Mouse (Mus musculus) forebrain, postnatal 0 days (tissue): ENCODE results near the gene Gprc5b. TPM values are rescaled to one million over a fixed set of nuclear protein-coding genes. Genes with fewer than 3 reads are reported as not detected.
A peak's percentile ranks its signal among the peaks of the same experiment; 100 is the strongest.

Experiments
- ATAC-seq: fragments of 200-750 bp; cut with Nextera tagmentation; 2 replicates; pipeline ENCODE4 v1.8.0; 2017; ENCODE audit warnings: mild to moderate bottlenecking, moderate library complexity
- DNase-seq: peaks from one replicate; pipeline ENCODE4 v3.0.0-alpha.2; 2015
- H3K27ac ChIP-seq: fragments of 300-500 bp; sonication (generic); 2 replicates; pipeline ENCODE4 v1.5.1; 2014; ENCODE audit warnings: low read depth, mild to moderate bottlenecking, antibody characterized with exemption, low read length, moderate library complexity, mixed read lengths
- H3K27me3 ChIP-seq: fragments of 300-500 bp; sonication (generic); 2 replicates; pipeline ENCODE4 v1.6.1; 2014; ENCODE audit warnings: mild to moderate bottlenecking, low read length, mixed read lengths; ENCODE audit not compliant: insufficient read depth
- H3K36me3 ChIP-seq: fragments of 300-500 bp; sonication (generic); 2 replicates; pipeline ENCODE4 v1.6.1; 2014; ENCODE audit warnings: mild to moderate bottlenecking, moderate library complexity; ENCODE audit not compliant: insufficient read depth
- H3K4me1 ChIP-seq: fragments of 300-500 bp; sonication (generic); 2 replicates; pipeline ENCODE4 v1.6.1; 2014; ENCODE audit warnings: antibody characterized with exemption; ENCODE audit not compliant: insufficient read depth
- H3K4me2 ChIP-seq: fragments of 300-500 bp; sonication (generic); 2 replicates; pipeline ENCODE4 v1.6.1; 2014; ENCODE audit warnings: low read depth, mild to moderate bottlenecking, moderate library complexity
- H3K4me3 ChIP-seq: fragments of 300-500 bp; sonication (generic); 2 replicates; pipeline ENCODE4 v1.5.1; 2014; ENCODE audit warnings: low read depth, low read length, mixed read lengths
- H3K9ac ChIP-seq: fragments of 300-500 bp; sonication (generic); 2 replicates; pipeline ENCODE4 v1.6.1; 2014; ENCODE audit warnings: mild to moderate bottlenecking
- H3K9me3 ChIP-seq: fragments of 300-500 bp; sonication (generic); 2 replicates; pipeline ENCODE4 v1.6.1; 2016; ENCODE audit warnings: low read length
- CTCF ChIP-seq: sonication (generic); IDR thresholded peaks from 2 replicates; pipeline ENCODE4 v1.5.1; 2016; ENCODE audit warnings: antibody characterized with exemption, control low read depth, low read depth
- WGBS: fragments of 180-500 bp; shearing (Covaris S2); extraction: QIAGEN DNeasy Blood & Tissue Kit; methylation state at CpG from one replicate; pipeline ENCODE4 v1.1.7; 2014; 5-methylcytosine and 5-hydroxymethylcytosine counted together
- polyA plus RNA-seq: library from polyadenylated mRNA; unstranded; fragments of >200 nt; fragmentation: Nextera tagmentation; extraction: Ambion mirVana; gene quantifications from 2 replicates; pipeline ENCODE4 v1.2.1, GENCODE M21; 2015
- total RNA-seq: library from RNA; depleted of rRNA; stranded (reverse); fragments of >200 nt; gene quantifications from 2 replicates; pipeline ENCODE4 v1.2.3, GENCODE M21; 2014

The Gprc5b gene
- total and polyA plus RNA-seq, 2 experiments from 2014 or later, result 6.9 to 34.0 TPM

DNA sequence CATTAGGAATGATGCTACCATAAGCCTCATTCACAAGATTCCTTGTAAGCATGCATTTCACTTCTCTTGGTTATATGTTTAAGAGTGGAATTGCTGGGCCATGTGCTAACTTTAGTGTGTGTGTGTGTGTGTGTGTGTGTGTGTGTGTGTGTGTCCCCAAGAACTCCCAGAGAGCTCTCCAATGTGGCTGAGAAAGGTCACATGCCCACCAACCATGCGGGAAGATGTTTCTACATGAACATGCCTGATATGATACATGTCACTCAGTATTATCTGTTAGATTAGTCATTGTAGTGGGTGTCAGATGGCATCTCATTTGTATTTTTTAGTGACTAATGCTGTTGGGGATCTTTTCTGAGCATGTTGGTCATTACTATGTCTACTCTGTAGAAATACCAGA, 40.0 kb downstream of the Gprc5b start:
- WGBS, result 94% methylated on average over 1 of the region's 1 CpGs
- Histone ChIP-seq H3K9ac (no peak overlapping the region), H3K9me3 (no peaks in the 10 kb centered on the region), H3K4me1 (no peaks in the 10 kb centered on the region), H3K36me3 (no peaks in the 10 kb centered on the region), H3K27me3 (no peaks in the 10 kb centered on the region), H3K27ac (no peak overlapping the region), H3K4me2 (no peak overlapping the region), H3K4me3 (no peak overlapping the region)
- no peak for ATAC-seq
- no peak for TF ChIP-seq CTCF
- DNase-seq, result no peak

DNA sequence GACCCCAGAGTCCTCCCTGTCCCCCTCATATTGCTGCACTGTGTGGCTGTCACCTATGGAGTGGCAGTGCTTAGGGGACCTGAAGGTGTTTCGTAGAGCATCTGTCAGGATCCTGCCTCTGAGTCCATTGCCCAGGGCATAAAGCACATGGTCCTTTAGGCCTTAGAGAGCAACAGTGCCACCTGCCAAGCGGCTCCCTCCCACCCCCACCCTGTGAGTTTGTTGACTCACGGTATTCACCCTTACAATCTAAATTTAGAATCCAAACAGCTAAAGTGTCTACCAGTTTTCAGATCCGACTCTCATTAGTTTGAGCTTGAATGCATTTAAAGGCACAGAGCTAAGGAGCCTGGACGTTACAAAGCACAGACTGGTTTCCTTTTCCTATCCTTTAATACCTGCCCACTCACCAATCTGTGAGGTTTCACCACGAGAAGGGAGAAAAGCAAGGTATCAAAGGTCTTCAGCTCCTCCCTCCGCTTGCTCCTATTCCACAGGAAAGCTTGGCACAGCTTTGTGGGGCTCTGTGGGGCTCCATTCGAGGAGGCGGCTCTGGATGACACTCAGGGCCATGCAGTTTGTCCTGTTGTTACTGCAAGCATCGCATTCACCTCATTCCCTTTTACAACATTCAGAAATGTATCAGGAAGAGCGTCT, 41.3 kb downstream of the Gprc5b start:
- TF ChIP-seq CTCF, result no peak
- Histone ChIP-seq H3K36me3 (no peaks in the 10 kb centered on the region), H3K4me1 (no peaks in the 10 kb centered on the region), H3K4me3 (no peak overlapping the region), H3K27ac (no peak overlapping the region), H3K9me3 (no peaks in the 10 kb centered on the region), H3K4me2 (no peak overlapping the region), H3K27me3 (no peaks in the 10 kb centered on the region), H3K9ac (no peak overlapping the region)
- 48% methylated on average over 11 of the region's 11 CpGs for WGBS
- no peak for DNase-seq
- ATAC-seq, result peak; percentile 42

DNA sequence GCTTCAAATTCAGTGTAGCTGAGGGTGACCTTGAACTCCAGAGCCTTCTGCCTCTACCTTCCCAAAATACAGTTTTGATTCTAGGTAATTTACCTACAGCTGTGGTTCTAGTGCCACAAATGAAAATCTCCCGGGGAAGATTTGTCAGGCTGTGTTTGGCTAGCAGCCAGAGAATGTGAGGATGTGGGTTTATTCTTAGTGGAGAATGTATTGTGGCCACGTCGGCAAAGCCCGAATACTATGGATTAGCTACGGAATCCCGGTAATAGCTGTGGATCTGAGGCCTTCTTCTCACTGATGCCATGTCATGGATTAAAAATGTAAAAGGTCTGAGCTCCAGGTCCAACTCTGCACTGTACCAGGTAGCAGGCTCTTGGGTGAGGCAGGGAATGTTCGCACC, 45.3 kb downstream of the Gprc5b start:
- 42% methylated on average over 7 of the region's 7 CpGs for WGBS
- H3K9ac ChIP-seq, result no peak overlapping the region
- H3K4me1 ChIP-seq, result no peaks in the 10 kb centered on the region
- H3K4me2 ChIP-seq, result no peak overlapping the region
- no peaks in the 10 kb centered on the region for H3K9me3 ChIP-seq
- TF ChIP-seq CTCF, result no peak
- H3K27ac ChIP-seq, result no peak overlapping the region
- no peaks in the 10 kb centered on the region for H3K27me3 ChIP-seq
- no peak for ATAC-seq
- DNase-seq, result no peak
- H3K4me3 ChIP-seq, result no peak overlapping the region
- no peaks in the 10 kb centered on the region for H3K36me3 ChIP-seq

DNA sequence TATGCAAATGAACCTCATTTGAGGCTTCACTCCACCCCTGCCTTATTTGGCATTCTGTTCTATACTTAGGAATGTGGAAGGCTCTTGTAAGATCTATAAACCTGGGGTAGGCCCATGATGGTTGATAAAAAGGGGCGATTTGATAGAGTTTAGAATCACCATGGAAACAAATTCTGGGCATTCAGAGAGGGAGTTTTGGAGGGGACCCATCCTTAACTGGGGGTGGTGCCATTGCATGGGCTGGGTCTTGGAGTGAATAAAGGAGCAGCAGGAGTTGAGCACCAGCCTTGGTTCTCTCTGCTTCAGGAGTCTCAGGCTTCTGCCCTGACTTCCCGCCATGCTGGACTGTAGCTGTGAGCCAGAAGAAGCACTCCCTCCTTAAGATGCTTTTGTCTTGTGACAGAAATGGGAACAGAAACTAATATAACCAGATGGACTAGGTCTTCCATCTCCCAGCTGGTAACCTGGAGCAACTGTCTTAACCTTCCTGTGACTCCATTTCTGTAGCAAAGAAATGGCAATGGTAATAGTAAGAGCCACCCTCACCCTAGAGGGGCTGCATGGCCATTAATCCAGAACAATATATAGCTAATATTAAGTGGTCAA, 46.2 kb downstream of the Gprc5b start:
- Histone ChIP-seq H3K27ac (no peak overlapping the region), H3K4me3 (no peak overlapping the region), H3K36me3 (no peaks in the 10 kb centered on the region), H3K9ac (no peak overlapping the region), H3K4me1 (no peaks in the 10 kb centered on the region), H3K4me2 (no peak overlapping the region), H3K27me3 (no peaks in the 10 kb centered on the region), H3K9me3 (no peaks in the 10 kb centered on the region)
- WGBS, result 34% methylated on average over 2 of the region's 2 CpGs
- no peak for TF ChIP-seq CTCF
- peak; percentile 53 for ATAC-seq
- peak; percentile 27 for DNase-seq

DNA sequence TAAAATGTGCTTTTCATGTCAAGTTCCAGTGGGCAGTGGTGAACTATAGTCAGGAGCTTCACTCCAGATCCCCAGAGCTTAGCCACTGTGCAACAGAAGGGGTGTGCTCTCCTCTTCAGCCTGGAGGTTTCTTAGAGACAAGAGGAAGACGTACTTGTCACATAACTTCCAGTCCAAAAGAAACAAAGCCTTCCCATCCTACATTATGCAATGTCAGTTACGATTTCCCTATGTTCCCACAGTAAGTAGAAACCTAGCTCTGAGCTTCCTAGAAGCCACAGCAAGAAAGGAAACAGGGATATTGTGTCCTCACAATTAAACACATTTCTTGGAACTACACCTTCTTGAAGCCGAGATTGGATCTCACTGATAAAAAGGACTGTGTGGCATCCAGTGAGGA, 47.8 kb downstream of the Gprc5b start:
- ATAC-seq (no peak), DNase-seq (no peak)
- TF ChIP-seq CTCF, result no peak
- Histone ChIP-seq H3K9ac (no peak overlapping the region), H3K36me3 (no peaks in the 10 kb centered on the region), H3K27me3 (no peaks in the 10 kb centered on the region), H3K27ac (no peak overlapping the region), H3K4me3 (no peak overlapping the region), H3K4me2 (no peak overlapping the region), H3K4me1 (no peaks in the 10 kb centered on the region), H3K9me3 (no peaks in the 10 kb centered on the region)
- 66% methylated on average over 3 of the region's 3 CpGs for WGBS

DNA sequence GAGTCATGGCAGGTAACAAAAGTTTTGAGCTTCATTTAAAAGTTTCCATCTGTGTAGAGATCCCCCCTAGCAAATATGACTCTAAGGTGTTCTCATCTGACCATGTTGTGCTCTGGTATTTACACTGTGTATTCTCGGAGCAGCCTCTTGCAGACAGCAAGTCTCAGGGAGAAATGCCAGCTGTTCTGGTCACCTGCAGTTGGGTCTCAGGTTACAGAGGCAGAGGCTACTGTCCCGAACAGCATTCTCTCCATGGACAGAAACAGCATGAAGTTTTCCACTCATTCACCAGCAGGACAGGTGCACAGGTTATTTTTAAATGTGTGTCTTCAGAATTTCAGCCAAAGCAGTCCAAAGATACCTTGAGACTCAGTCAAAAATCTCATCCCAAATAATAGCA, 50.1 kb downstream of the Gprc5b start:
- Histone ChIP-seq H3K27me3 (no peaks in the 10 kb centered on the region), H3K9ac (no peak overlapping the region), H3K9me3 (no peaks in the 10 kb centered on the region), H3K27ac (no peak overlapping the region), H3K4me3 (no peak overlapping the region), H3K36me3 (no peaks in the 10 kb centered on the region), H3K4me1 (no peaks in the 10 kb centered on the region), H3K4me2 (no peak overlapping the region)
- DNase-seq, result no peak
- no peak for ATAC-seq
- 30% methylated on average over 2 of the region's 2 CpGs for WGBS
- TF ChIP-seq CTCF, result no peak

DNA sequence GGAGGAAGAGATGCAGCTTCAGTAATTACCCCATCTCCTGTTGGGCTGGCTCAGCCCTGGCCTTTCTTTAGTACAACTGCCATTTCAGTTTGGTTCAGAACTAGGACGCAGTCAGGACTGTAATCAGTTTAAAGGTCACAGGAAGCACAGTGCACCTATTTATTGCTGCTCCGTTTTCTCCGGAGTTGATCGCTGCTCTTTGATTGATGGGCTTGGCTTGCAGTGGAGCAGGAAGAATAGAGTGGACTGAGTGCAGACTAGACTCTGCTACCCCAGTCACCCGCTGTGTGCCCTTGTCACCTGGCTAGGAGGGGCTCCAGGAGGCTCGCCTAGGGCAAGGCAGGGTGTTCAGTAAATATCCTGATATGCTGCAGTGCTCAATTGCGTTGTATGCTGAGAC, 51.8 kb downstream of the Gprc5b start:
- 58% methylated on average over 7 of the region's 7 CpGs for WGBS
- no peak for ATAC-seq

More for the DNA sequence above, 51.8 kb downstream of the Gprc5b start:
- no peaks in the 10 kb centered on the region for H3K36me3 ChIP-seq
- no peak overlapping the region for H3K4me2 ChIP-seq
- no peak overlapping the region for H3K9ac ChIP-seq
- no peaks in the 10 kb centered on the region for H3K27me3 ChIP-seq
- TF ChIP-seq CTCF, result no peak
- no peak for DNase-seq
- no peaks in the 10 kb centered on the region for H3K4me1 ChIP-seq
- no peak overlapping the region for H3K27ac ChIP-seq
- no peak overlapping the region for H3K4me3 ChIP-seq
- H3K9me3 ChIP-seq, result no peaks in the 10 kb centered on the region
